Mouse (Mus musculus): ENCODE measurements at regions not wholly inside any gene's neighbourhood (a gene's known extent, or its start where the extent isn't known, plus 50 kb on each side); places are given as distances from the start of the nearest gene placed in this dataset.

- intact Hi-C loops (cut with DNase I): no loop called here
- Histone ChIP-seq H3K4me3 (no peak overlapping the region), H3K27ac (no peak overlapping the region), H3K27me3 (ENCODE audit: control insufficient read depth, insufficient read depth, low read length) (no peaks in the 10 kb centered on the region), H3K9ac (ENCODE audit: low read depth, low read length) (no peak overlapping the region), H3K36me3 (ENCODE audit: control insufficient read depth, insufficient read depth, low read length) (no peaks in the 10 kb centered on the region), H3K79me2 (replicated peaks; ENCODE audit: control insufficient read depth, insufficient read depth, low read length) (no peaks in the 10 kb centered on the region), H3K4me1 (ENCODE audit: control insufficient read depth, insufficient read depth, low read length) (no peaks in the 10 kb centered on the region)
- TF ChIP-seq CTCF (IDR thresholded peaks at IDR 0.05) (no peak), EP300 (IDR thresholded peaks at IDR 0.05; ENCODE audit: insufficient read depth, low read depth, low read length) (no peak), POLR2A (IDR thresholded peaks at IDR 0.05; ENCODE audit: insufficient read depth, low read depth, low read length) (no peak)
- DNase-seq: no peak
- WGBS: 77% methylated on average over 9 of the region's 9 CpGs
Measured at GRCm38 (mm10) chr4:87718166-87718805, 314.9 kb downstream of the Mllt3 start.

GRCm38 (mm10) chr4:87715212-87715933 lies 317.8 kb downstream of the Mllt3 start:
- WGBS: 74% methylated on average over 11 of the region's 11 CpGs
- Histone ChIP-seq H3K79me2 (replicated peaks; ENCODE audit: control insufficient read depth, insufficient read depth, low read length) (no peaks in the 10 kb centered on the region), H3K27ac (no peak overlapping the region), H3K9ac (ENCODE audit: low read depth, low read length) (no peak overlapping the region), H3K27me3 (ENCODE audit: control insufficient read depth, insufficient read depth, low read length) (no peaks in the 10 kb centered on the region), H3K36me3 (ENCODE audit: control insufficient read depth, insufficient read depth, low read length) (no peaks in the 10 kb centered on the region), H3K4me3 (no peak overlapping the region), H3K4me1 (ENCODE audit: control insufficient read depth, insufficient read depth, low read length) (no peaks in the 10 kb centered on the region)
- no peak for DNase-seq
- intact Hi-C loops (cut with DNase I): no loop called here
- no peak for TF ChIP-seq POLR2A (IDR thresholded peaks at IDR 0.05; ENCODE audit: insufficient read depth, low read depth, low read length)
- TF ChIP-seq CTCF (IDR thresholded peaks at IDR 0.05): no peak
- TF ChIP-seq EP300 (IDR thresholded peaks at IDR 0.05; ENCODE audit: insufficient read depth, low read depth, low read length): no peak

- no peak for DNase-seq
- 77% methylated on average over 2 of the region's 2 CpGs for whole genome bisulfite sequencing
- Histone ChIP-seq H3K36me3 (ENCODE audit: control insufficient read depth, insufficient read depth, low read length) (no peaks in the 10 kb centered on the region), H3K9ac (ENCODE audit: low read depth, low read length) (no peak overlapping the region), H3K4me3 (no peak overlapping the region), H3K27me3 (ENCODE audit: control insufficient read depth, insufficient read depth, low read length) (no peaks in the 10 kb centered on the region), H3K79me2 (replicated peaks; ENCODE audit: control insufficient read depth, insufficient read depth, low read length) (no peaks in the 10 kb centered on the region), H3K4me1 (ENCODE audit: control insufficient read depth, insufficient read depth, low read length) (no peaks in the 10 kb centered on the region), H3K27ac (no peak overlapping the region)
- intact Hi-C loops (cut with DNase I): no loop called here
- TF ChIP-seq CTCF (IDR thresholded peaks at IDR 0.05) (no peak), POLR2A (IDR thresholded peaks at IDR 0.05; ENCODE audit: insufficient read depth, low read depth, low read length) (no peak), EP300 (IDR thresholded peaks at IDR 0.05; ENCODE audit: insufficient read depth, low read depth, low read length) (no peak)
Measured at GRCm38 (mm10) chr4:87712691-87713090, 320.5 kb downstream of the Mllt3 start.

- 92% methylated on average over 3 of the region's 3 CpGs for WGBS
- TF ChIP-seq POLR2A (IDR thresholded peaks at IDR 0.05; ENCODE audit: insufficient read depth, low read depth, low read length) (no peak), CTCF (IDR thresholded peaks at IDR 0.05) (no peak), EP300 (IDR thresholded peaks at IDR 0.05; ENCODE audit: insufficient read depth, low read depth, low read length) (no peak)
- no peaks in the 10 kb centered on the region for H3K4me1 ChIP-seq (ENCODE audit: control insufficient read depth, insufficient read depth, low read length)
Measured at GRCm38 (mm10) chr4:87712286-87712685, 320.9 kb downstream of the Mllt3 start.

GRCm38 (mm10) chr4:87711185-87711827 lies 321.9 kb downstream of the Mllt3 start:
- no peaks in the 10 kb centered on the region for H3K79me2 ChIP-seq (replicated peaks; ENCODE audit: control insufficient read depth, insufficient read depth, low read length)
- TF ChIP-seq POLR2A (IDR thresholded peaks at IDR 0.05; ENCODE audit: insufficient read depth, low read depth, low read length): no peak
- TF ChIP-seq CTCF (IDR thresholded peaks at IDR 0.05): no peak
- no peak for TF ChIP-seq EP300 (IDR thresholded peaks at IDR 0.05; ENCODE audit: insufficient read depth, low read depth, low read length)
- no peaks in the 10 kb centered on the region for H3K4me1 ChIP-seq (ENCODE audit: control insufficient read depth, insufficient read depth, low read length)
- H3K36me3 ChIP-seq (ENCODE audit: control insufficient read depth, insufficient read depth, low read length): no peaks in the 10 kb centered on the region
- no peak overlapping the region for H3K27ac ChIP-seq
- 85% methylated on average over 8 of the region's 8 CpGs for WGBS
- H3K9ac ChIP-seq (ENCODE audit: low read depth, low read length): no peak overlapping the region
- no peaks in the 10 kb centered on the region for H3K27me3 ChIP-seq (ENCODE audit: control insufficient read depth, insufficient read depth, low read length)
- no peak overlapping the region for H3K4me3 ChIP-seq
- DNase-seq: no peak
- intact Hi-C loops (cut with DNase I): no loop called here

More at GRCm38 (mm10) chr4:87712286-87712685, 320.9 kb downstream of the Mllt3 start:
- DNase-seq: no peak
- Histone ChIP-seq H3K4me3 (no peak overlapping the region), H3K27me3 (ENCODE audit: control insufficient read depth, insufficient read depth, low read length) (no peaks in the 10 kb centered on the region), H3K9ac (ENCODE audit: low read depth, low read length) (no peak overlapping the region), H3K27ac (no peak overlapping the region), H3K79me2 (replicated peaks; ENCODE audit: control insufficient read depth, insufficient read depth, low read length) (no peaks in the 10 kb centered on the region), H3K36me3 (ENCODE audit: control insufficient read depth, insufficient read depth, low read length) (no peaks in the 10 kb centered on the region)
- intact Hi-C loops (cut with DNase I): no loop called here
